Mouse (Mus musculus) left cerebral cortex, postnatal 4 days (tissue): ENCODE data around the gene Sgcg. TPM values are rescaled to one million over a fixed set of nuclear protein-coding genes. Genes with fewer than 3 reads are reported as not detected.
A peak's percentile ranks its signal among the peaks of the same experiment; 100 is the strongest.

Source experiments
- DNase-seq: peaks from one replicate; pipeline ENCODE4 v3.0.0-alpha.2; 2022
- intact Hi-C: fragments of 180-260 bp; cut with DNase I; formaldehyde crosslinking; loops from one replicate; pipeline ENCODE4 v1.15.1; 2025
- total RNA-seq, 2 experiments: library from RNA; stranded (reverse); gene quantifications; 2 replicates each; pipeline ENCODE4 v1.2.3; 2021

The Sgcg gene
- total RNA-seq, 2 experiments from 2014 or later = not detected

GRCm38 (mm10) chr14:61237101-61237654 lies 21.1 kb downstream of the Sgcg start:
- intact Hi-C loops = no loop called here
- DNase-seq = no peak

GRCm38 (mm10) chr14:61235846-61236474 lies 22.3 kb downstream of the Sgcg start:
- peak; percentile 16 for DNase-seq
- intact Hi-C loops = no loop called here

GRCm38 (mm10) chr14:61232016-61232568 lies 26.2 kb downstream of the Sgcg start:
- intact Hi-C loops = no loop called here
- DNase-seq = peak; percentile 64

GRCm38 (mm10) chr14:61230179-61230578 lies 28.1 kb downstream of the Sgcg start:
- intact Hi-C loops = no loop called here
- DNase-seq = no peak

DNA sequence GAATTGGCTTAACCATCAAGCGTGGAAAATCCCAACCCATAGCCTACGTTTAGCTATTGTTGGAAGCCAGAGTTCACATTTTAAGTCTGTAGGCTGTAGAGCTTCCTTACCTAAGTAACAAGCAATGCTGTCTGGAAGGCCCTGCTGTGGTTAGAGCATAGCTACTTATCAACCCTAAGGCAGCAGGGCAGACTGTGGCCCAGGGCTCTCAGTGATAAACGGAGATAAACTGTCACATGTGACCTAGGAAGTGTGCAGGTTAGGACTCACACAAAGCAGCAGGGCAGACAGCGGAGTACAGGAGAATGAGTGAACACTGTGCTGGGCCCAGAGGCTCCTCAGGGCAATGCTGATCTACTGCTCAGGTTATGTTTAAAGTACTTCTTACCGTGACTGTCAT lies 28.5 kb downstream of the Sgcg start:
- DNase-seq = no peak
- intact Hi-C loops = no loop called here

GRCm38 (mm10) chr14:61226151-61226550 lies 32.1 kb downstream of the Sgcg start:
- intact Hi-C loops = no loop called here
- DNase-seq = no peak

- DNase-seq = no peak
- intact Hi-C loops = no loop called here
Measured at GRCm38 (mm10) chr14:61224387-61225077, 33.8 kb downstream of the Sgcg start.

DNA sequence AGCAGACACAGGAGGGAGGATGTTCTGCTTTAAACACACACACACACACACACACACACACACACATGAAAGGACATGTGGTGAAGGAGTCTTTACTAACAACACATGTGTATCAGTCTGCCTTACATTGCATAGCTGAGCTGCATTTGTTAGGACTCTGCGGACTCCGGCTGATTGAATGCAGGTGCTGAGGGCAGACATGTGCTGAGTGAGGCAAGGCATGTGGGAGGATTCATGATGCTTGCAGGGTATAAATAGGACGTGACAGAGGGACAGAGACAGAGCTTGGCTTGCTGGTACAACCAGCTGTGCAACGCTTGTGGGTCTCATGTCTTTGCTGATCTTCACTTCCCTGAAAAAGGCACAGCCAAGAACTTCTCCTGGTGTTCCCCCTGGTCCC lies 34.5 kb downstream of the Sgcg start:
- no peak for DNase-seq
- intact Hi-C loops = no loop called here

GRCm38 (mm10) chr14:61222506-61222905 lies 35.8 kb downstream of the Sgcg start:
- DNase-seq = no peak
- intact Hi-C loops = no loop called here

DNA sequence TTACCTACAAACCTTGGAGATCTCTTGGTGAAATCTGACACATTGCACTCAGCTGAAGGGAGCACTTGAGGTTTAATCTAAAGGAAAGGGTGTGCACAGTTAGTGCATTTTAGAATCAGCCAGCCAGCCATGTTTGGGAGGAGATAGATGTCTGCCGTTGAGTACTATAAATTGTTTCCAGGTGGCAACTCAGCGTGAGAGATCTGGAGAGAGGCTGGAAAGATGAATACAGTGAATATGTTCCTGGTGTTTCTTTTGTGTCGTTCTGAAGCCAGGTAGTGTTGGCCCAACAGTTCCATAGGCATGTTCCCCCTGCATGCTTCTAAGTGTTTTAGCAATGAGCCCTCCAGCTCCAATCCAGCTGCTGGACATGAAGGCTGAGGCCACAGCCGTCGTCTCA lies 37.1 kb downstream of the Sgcg start:
- no peak for DNase-seq
- intact Hi-C loops = no loop called here

DNA sequence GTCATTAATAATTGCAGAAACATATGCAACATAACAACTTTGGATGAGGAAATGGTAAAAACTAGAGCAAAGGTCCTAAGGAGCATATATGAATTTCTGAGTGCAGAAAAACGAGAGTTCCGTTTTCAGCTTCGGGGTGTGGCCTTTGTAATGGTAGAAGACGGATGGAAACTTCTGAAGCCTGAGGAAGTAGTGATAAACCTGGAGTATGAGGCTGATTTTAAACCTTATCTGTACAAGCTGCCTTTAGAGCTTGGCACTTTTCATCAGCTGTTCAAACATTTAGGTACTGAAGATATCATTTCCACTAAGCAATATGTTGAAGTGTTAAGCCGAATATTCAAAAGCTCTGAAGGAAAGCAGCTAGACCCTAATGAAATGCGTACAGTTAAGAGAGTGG lies 46.5 kb downstream of the Sgcg start:
- no peak for DNase-seq
- intact Hi-C loops = no loop called here

DNA sequence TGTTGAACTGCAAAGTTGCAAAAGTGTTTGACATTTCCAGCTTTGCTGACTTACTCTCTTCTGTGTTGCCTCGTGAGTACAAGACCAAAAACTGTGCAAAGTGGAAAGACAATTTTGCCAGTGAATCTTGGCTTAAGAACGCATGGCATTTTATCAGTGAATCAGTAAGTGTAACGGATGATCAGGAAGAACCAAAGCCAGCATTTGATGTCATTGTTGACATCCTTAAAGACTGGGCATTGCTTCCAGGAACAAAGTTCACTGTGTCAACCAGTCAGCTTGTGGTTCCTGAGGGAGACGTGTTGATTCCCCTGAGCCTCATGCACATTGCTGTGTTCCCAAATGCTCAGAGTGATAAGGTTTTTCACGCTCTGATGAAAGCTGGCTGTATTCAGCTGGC lies 48.2 kb downstream of the Sgcg start:
- intact Hi-C loops = no loop called here
- no peak for DNase-seq

DNA sequence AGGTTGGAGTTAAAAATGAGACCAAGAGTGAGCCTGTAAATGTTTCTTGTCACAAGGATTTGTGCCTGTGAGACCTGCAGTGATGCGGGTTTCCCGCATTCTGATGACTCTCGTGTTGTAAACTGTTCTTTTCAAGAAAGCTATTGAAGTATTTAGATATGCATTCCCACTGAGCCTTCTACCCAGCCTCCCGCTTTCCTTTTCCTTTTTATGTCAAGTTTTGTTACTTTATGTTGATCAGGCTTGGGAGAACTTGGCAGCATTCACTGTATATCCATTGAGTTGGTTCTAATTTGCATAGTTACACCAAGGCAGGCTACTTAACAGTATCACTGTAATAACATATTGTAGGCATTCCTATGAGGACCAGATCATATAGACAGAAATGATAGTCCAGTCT lies 63.9 kb downstream of the Sgcg start:
- intact Hi-C loops = no loop called here
- DNase-seq = no peak

DNA sequence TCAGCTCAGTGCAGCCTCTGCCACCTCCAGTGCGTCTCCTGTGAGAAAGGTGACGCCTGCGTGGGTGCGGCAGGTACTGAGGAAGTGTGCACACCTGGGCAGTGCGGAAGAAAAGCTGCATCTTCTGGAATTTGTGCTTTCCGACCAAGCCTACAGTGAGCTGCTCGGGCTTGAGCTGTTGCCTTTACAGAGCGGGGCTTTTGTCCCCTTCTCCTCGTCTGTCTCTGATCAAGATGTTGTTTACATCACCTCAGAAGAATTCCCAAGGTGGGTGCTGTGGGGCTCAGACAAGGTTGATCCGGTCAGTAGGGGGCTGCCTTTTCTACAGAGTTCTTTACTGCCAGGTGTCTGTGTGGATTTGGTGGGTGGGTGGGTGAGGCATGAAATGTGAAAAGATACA lies 66.0 kb downstream of the Sgcg start:
- intact Hi-C loops = no loop called here
- no peak for DNase-seq

DNA sequence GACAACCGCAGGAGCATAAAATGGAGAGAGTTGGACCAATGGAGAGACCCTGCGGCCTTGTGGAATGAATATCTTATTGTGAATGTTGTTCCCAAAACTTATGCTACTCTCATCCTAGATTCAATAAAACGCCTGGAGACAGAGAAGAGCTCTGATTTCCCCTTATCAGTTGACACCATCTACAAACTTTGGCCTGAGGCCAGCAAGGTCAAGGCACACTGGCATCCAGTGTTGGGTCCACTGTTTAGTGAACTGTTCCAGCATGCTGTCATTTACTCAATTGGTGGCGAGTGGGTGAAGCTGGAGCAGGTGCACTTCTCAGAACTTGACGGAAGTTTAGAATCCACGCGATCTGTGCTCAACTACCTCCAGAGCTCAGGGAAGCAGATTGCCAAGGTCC lies 66.4 kb downstream of the Sgcg start:
- intact Hi-C loops = no loop called here
- DNase-seq = no peak

DNA sequence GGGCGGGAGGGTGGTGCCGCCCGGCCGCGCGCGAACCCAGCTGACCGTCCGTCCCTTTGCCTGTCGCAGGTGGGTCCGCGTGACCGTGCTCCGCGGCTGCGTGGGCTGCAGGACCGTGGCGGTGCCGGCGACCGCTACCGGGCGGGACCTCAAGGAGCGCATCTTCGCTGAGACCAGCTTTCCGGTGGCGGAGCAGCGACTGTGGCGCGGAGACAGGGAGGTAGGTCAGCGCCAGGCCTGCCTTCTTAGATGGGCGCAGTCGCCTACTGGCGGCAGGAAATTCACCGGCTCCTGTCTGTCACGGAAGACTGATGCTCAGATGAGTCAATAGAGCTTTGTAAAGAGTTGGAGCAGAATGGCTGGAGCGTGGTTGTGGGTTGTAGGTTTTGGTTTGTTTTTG lies 85.1 kb downstream of the Sgcg start:
- peak; percentile 76 for DNase-seq
- intact Hi-C loops = loop anchor here (10.0 kb wide), 1 partner anchor 122 kb away; no protein-coding TSS in a partner anchor

GRCm38 (mm10) chr14:61172548-61173158 lies 85.6 kb downstream of the Sgcg start:
- intact Hi-C loops = loop anchor here (10.0 kb wide), 1 partner anchor 122 kb away; no protein-coding TSS in a partner anchor
- peak; percentile 99 for DNase-seq

DNA sequence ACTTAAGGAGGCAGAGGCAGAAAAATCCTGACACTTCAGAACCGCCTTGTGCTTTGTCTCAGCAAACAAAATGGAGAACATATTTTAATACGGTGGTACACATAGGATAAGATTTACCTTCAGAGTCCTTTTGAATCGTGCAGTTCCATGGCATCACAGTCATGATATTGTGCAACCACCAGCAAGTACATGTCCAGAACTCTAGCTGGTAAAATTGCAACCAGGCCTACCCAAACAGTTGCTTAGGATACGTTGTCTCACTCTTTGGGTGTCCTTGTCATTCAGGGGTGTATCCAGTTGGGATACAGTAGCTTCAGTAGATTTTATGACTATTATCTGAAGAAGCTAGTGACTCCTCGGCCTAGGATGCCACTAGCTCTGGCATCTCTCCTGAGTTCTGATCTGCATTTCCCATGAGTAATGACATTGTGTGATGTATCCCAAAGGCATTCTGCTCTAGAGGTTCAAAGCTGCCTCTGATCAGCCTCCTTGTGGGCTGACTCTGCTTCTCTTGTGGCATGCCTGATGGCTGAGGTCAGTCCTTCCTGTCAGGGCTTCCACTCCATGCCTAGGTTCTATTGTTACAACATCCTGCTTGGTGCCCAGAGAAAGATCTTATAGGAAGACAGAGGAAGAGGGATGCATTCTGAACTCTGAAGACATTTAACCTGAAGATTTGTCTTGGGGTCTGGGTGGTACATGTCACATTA lies 86.9 kb downstream of the Sgcg start:
- intact Hi-C loops = loop anchor here (10.0 kb wide), 1 partner anchor 123 kb away; no protein-coding TSS in a partner anchor

More for the DNA sequence above, 86.9 kb downstream of the Sgcg start:
- DNase-seq = no peak
